Mouse (Mus musculus) forelimb bud, embryonic 11.5 days (tissue): Measurements from ENCODE around the gene Gys1.
"Not testable (repeated sequence)": the region's sequence is repeated elsewhere in the genome, so short reads cannot be mapped to it uniquely, and the experiment has no call there.

Source experiments
- DNase-seq: peaks from one replicate; pipeline ENCODE4 v3.0.0-alpha.2; 2012; ENCODE audit warnings: low read depth, low spot score

Gene Gys1

GRCm38 (mm10) chr7:45480310-45480709 lies 45.7 kb downstream of the Gys1 start:
- not testable (repeated sequence) for DNase-seq

- DNase-seq, result no peak
These were observed 46.8 kb downstream of the Gys1 start, which contains the start of gene Tulp2 for GRCm38 (mm10) chr7:45481374-45481927. Gene Tulp2, plus strand, starts transcription at chr7:45481877.

GRCm38 (mm10) chr7:45482166-45482565 lies 47.5 kb downstream of the Gys1 start:
- no peak for DNase-seq

- not testable (repeated sequence) for DNase-seq
These were observed 50.3 kb downstream of the Gys1 start for GRCm38 (mm10) chr7:45484985-45485384.

- no peak for DNase-seq
These were observed 51.5 kb downstream of the Gys1 start for GRCm38 (mm10) chr7:45486158-45486557.

- DNase-seq, result no peak
These were observed 52.2 kb downstream of the Gys1 start, which contains the start of gene Gm45808 for GRCm38 (mm10) chr7:45486761-45487415. Gene Gm45808, minus strand, starts transcription at chr7:45486811.

GRCm38 (mm10) chr7:45487861-45488292 lies 53.2 kb downstream of the Gys1 start:
- DNase-seq, result no peak

GRCm38 (mm10) chr7:45488293-45489204 lies 53.9 kb downstream of the Gys1 start, which contains the start of gene Dhdh:
Gene Dhdh, minus strand, starts transcription at chr7:45488805.
- DNase-seq, result no peak

- DNase-seq, result no peak
These were observed 54.9 kb downstream of the Gys1 start for GRCm38 (mm10) chr7:45489578-45489977.

GRCm38 (mm10) chr7:45490822-45491221 lies 56.2 kb downstream of the Gys1 start:
- no peak for DNase-seq

- no peak for DNase-seq
These were observed 56.6 kb downstream of the Gys1 start for GRCm38 (mm10) chr7:45491264-45491663.

- DNase-seq, result no peak
These were observed 57.7 kb downstream of the Gys1 start for GRCm38 (mm10) chr7:45492225-45492844.

- no peak for DNase-seq
These were observed 58.3 kb downstream of the Gys1 start for GRCm38 (mm10) chr7:45492951-45493350.

- DNase-seq, result no peak
These were observed 59.9 kb downstream of the Gys1 start for GRCm38 (mm10) chr7:45494548-45494947.

GRCm38 (mm10) chr7:45498427-45498826 lies 63.8 kb downstream of the Gys1 start:
- no peak for DNase-seq
